Mouse (Mus musculus) hindbrain, embryonic 14.5 days (tissue): Measurements from ENCODE around the gene Gm16181. TPM values are rescaled to one million over a fixed set of nuclear protein-coding genes. Genes with fewer than 3 reads are reported as not detected.

Experiments used
- ATAC-seq: fragments of 200-750 bp; cut with Nextera tagmentation; 2 replicates; pipeline ENCODE4 v1.8.0; 2017; ENCODE audit warnings: moderate number of reproducible peaks, mild to moderate bottlenecking, moderate TSS enrichment, moderate library complexity; ENCODE audit not compliant: low FRiP score
- DNase-seq: peaks from one replicate; pipeline ENCODE4 v3.0.0-alpha.2; 2015; ENCODE audit warnings: low spot score
- H3K27ac ChIP-seq: fragments of 300-500 bp; sonication (generic); 2 replicates; pipeline ENCODE4 v1.5.1; 2014; ENCODE audit warnings: mild to moderate bottlenecking, moderate library complexity
- H3K27me3 ChIP-seq: fragments of 300-500 bp; sonication (generic); 2 replicates; pipeline ENCODE4 v1.6.1; 2014; ENCODE audit warnings: mild to moderate bottlenecking, low read length, mixed read lengths; ENCODE audit not compliant: control insufficient read depth, insufficient read depth
- H3K36me3 ChIP-seq: fragments of 300-500 bp; sonication (generic); replicated peaks from 2 replicates; pipeline ENCODE4 v1.6.1; 2014; ENCODE audit not compliant: control insufficient read depth, insufficient read depth
- H3K4me1 ChIP-seq: fragments of 300-500 bp; sonication (generic); replicated peaks from 2 replicates; pipeline ENCODE4 v1.6.1; 2014; ENCODE audit warnings: antibody characterized with exemption, low read length, mixed read lengths; ENCODE audit not compliant: control insufficient read depth, insufficient read depth
- H3K4me2 ChIP-seq: fragments of 300-500 bp; sonication (generic); replicated peaks from 2 replicates; pipeline ENCODE4 v1.6.1; 2014; ENCODE audit warnings: mild to moderate bottlenecking, moderate library complexity
- H3K4me3 ChIP-seq: fragments of 300-500 bp; sonication (generic); replicated peaks from 2 replicates; pipeline ENCODE4 v1.5.1; 2014; ENCODE audit warnings: mild to moderate bottlenecking, low read length
- H3K9ac ChIP-seq: fragments of 300-500 bp; sonication (generic); 2 replicates; pipeline ENCODE4 v1.6.1; 2014
- H3K9me3 ChIP-seq: fragments of 300-500 bp; sonication (generic); 2 replicates; pipeline ENCODE4 v1.6.1; 2016; ENCODE audit warnings: low read length; ENCODE audit not compliant: control insufficient read depth
- WGBS: fragments of 180-500 bp; shearing (Covaris S2); extraction: QIAGEN DNeasy Blood & Tissue Kit; methylation state at CpG from one replicate; pipeline ENCODE4 v1.1.7; 2014; 5-methylcytosine and 5-hydroxymethylcytosine counted together
- polyA plus RNA-seq: library from polyadenylated mRNA; unstranded; fragments of >200 nt; fragmentation: Nextera tagmentation; extraction: Ambion mirVana; gene quantifications from 2 replicates; pipeline ENCODE4 v1.2.1, GENCODE M21; 2014

Gene Gm16181
- polyA plus RNA-seq, 1 experiment from 2014 or later = not detected

DNA sequence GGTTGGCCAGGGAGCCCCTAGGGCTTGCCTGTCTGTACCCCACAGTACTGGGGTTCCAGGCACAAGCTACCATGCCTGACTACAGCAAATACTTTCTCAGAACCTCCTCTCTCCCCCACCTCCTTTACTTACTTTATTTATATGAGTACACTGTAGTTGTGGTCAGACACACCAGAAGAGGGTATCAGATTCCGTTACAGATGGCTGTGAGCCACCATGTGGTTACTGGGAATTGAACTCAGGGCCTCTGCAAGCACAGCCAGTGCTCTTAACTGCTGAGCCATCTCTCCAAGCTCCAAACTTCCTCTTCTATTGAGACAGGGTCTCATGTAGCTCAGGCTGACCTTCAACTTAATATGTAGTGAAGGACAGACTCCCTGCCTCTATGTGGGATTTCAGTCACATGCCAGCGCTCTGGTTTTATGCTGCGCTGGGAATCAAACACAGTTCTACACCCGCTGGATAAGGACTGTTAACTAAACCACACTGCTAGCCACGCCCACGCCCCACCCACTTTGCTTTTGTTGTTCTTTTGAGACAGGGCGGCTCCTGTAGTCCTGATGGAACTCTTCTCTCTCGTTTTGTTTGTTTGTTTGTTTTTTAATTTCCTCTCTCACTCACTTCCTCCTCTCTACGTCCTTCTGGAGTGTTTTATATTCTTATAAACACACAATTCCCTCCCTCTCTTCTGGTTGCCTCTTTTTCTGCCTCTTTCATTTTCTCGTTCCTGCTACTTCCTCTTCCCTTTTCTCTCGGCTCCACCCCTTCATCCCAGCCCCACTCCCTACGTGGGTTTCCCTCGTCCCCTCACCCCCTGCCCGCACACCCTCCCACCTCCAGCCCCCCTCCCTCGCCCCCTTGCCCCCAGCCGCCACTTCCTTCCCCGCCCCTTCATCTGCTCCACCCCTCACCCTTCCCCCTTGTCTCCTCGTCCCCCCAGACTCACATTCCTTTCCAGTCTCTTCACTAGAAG lies 34.7 kb upstream of the Gm16181 start:
- WGBS = 2% methylated on average over 18 of the region's 18 CpGs
- no peaks in the 10 kb centered on the region for H3K36me3 ChIP-seq
- H3K4me2 ChIP-seq = peak overlapping the region; percentile 53
- no peak for ATAC-seq
- H3K9ac ChIP-seq = peak overlapping the region; percentile 37
- H3K4me3 ChIP-seq = peak overlapping the region; percentile 27
- H3K4me1 ChIP-seq = peaks cover 11% of the 10 kb centered on the region; the same call in 1 of the 2 replicates
- H3K27me3 ChIP-seq = no peaks in the 10 kb centered on the region
- H3K9me3 ChIP-seq = no peaks in the 10 kb centered on the region
- H3K27ac ChIP-seq = 0 out of 2 replicates have a peak overlapping the region, but pooled peaks have one; percentile 15
- DNase-seq = peak; percentile 33

DNA sequence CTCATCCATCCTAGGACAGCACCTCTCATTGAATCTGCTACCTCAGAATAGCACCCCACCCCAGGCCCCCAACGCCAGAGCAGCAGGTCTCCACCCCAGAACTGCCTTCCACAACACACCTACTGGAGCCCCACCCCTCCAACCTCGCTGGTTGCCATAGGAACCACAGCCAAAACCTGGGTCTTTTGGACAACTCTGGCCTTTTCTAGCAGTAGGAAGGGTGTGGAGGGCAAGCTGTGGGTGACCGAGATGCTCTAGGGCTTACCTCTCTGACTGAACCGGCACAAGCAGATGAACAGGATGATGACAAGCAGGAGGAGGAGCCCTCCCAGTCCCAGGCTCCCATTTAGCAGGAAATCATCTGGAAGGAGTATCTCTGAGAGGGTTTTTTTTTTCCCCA lies 34.0 kb upstream of the Gm16181 start:
- Histone ChIP-seq H3K36me3 (no peaks in the 10 kb centered on the region), H3K4me3 (no peak overlapping the region), H3K4me2 (peak overlapping the region; percentile 53), H3K27ac (0 out of 2 replicates have a peak overlapping the region, but pooled peaks have one; percentile 3), H3K4me1 (peaks cover 11% of the 10 kb centered on the region; the same call in 1 of the 2 replicates), H3K9me3 (no peaks in the 10 kb centered on the region), H3K27me3 (no peaks in the 10 kb centered on the region), H3K9ac (no peak overlapping the region)
- ATAC-seq (no peak), DNase-seq (no peak)
- 0% methylated on average over 4 of the region's 4 CpGs for WGBS

DNA sequence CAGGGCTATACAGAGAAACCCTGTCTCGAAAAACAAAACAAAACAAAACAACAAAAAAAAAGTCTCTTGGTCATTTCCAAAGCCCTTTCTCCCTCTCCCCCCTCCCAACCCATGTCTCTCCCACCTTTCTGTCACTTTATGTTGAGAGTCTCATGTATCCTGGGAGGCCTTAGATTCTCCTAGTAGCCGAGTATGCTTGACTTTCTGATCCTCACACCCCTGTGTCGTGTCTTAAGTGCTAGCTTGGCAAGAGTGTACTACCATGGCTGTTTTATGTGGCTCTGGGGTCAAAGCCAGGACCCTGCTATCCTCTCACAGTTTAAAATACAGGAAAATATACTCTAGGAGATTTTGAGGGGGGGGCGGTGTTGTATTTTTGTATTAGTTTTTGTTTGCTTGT lies 33.3 kb upstream of the Gm16181 start:
- no peak for DNase-seq
- no peaks in the 10 kb centered on the region for H3K36me3 ChIP-seq
- H3K27ac ChIP-seq = no peak overlapping the region
- no peak overlapping the region for H3K9ac ChIP-seq
- no peak overlapping the region for H3K4me2 ChIP-seq
- peaks cover 11% of the 10 kb centered on the region; the same call in 1 of the 2 replicates for H3K4me1 ChIP-seq
- no peaks in the 10 kb centered on the region for H3K9me3 ChIP-seq
- no peak overlapping the region for H3K4me3 ChIP-seq
- H3K27me3 ChIP-seq = no peaks in the 10 kb centered on the region
- ATAC-seq = no peak
- 77% methylated on average over 4 of the region's 4 CpGs for WGBS

DNA sequence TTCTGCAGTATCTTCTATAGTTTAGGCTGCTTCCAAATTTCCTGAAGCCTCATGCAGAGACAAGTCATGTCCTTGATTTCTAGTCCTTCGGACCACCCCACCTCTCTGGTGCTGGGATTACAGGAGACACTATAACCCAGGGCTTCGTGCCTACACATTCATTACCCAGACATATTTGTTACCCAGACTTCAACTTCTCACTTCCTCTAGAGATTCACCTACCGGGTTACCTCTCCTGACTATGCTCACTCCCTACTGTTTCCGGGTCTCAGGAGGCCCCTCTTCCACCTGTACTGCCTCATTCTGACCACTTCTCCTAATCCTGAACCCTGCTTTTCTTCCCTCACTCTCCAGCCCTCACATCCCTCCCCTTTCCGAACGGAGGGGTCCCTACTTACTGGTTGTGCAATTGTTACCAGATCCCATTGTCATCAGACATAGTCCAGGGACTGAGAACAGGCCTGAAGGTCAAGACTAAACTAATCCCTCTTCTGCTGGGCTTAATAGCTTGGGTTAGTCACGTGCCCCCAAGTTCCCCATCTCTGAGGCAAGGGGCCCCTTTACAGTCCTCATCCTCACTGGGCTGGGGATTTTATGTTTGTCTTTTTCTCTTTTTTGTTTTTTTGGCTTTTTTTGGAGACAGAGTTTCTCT lies 32.5 kb upstream of the Gm16181 start, which contains the start of gene Lst1:
TSS of gene Lst1 (minus strand) at position 481 of the 652 bp plus-strand sequence.
- no peaks in the 10 kb centered on the region for H3K36me3 ChIP-seq
- no peak within 1 kb of the TSS for H3K4me3 ChIP-seq

DNA sequence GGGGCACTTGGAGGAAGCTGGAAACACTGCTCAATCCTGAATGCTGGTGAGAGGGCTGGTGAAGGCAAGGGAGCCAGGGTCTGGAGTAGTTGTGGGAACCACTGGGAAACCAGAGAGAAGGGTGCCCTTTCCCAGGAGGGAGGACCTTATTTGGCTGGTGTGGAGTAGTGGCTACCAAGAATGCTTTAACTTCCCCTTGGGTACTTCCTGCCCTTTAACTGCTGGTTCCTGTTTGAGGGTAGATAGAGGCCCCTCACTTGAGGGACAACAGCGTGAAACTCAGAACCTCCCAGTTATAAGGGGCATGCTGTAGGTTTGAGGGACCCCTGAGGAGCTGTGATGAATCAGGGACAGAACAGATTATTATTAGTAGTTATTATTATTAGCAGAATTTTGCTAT lies 31.4 kb upstream of the Gm16181 start:
- H3K27ac ChIP-seq = no peak overlapping the region
- no peaks in the 10 kb centered on the region for H3K9me3 ChIP-seq
- DNase-seq = no peak
- no peaks in the 10 kb centered on the region; the same call in 1 of the 2 replicates for H3K27me3 ChIP-seq
- ATAC-seq = no peak
- H3K4me1 ChIP-seq = peaks cover 11% of the 10 kb centered on the region; the same call in 1 of the 2 replicates
- H3K9ac ChIP-seq = no peak overlapping the region
- H3K36me3 ChIP-seq = no peaks in the 10 kb centered on the region
- no peak overlapping the region for H3K4me2 ChIP-seq
- H3K4me3 ChIP-seq = no peak overlapping the region
- 61% methylated on average over 1 of the region's 1 CpGs for WGBS

More for the DNA sequence above, 32.5 kb upstream of the Gm16181 start, which contains the start of gene Lst1:
- WGBS = 76% methylated on average over 7 of the region's 7 CpGs
- Histone ChIP-seq H3K4me2 (no peak within 1 kb of the TSS), H3K9ac (no peak within 1 kb of the TSS), H3K9me3 (no peaks in the 10 kb centered on the region), H3K27me3 (no peaks in the 10 kb centered on the region), H3K4me1 (peaks cover 11% of the 10 kb centered on the region; the same call in 1 of the 2 replicates), H3K27ac (no peak within 1 kb of the TSS)
- DNase-seq (no peak), ATAC-seq (no peak)

DNA sequence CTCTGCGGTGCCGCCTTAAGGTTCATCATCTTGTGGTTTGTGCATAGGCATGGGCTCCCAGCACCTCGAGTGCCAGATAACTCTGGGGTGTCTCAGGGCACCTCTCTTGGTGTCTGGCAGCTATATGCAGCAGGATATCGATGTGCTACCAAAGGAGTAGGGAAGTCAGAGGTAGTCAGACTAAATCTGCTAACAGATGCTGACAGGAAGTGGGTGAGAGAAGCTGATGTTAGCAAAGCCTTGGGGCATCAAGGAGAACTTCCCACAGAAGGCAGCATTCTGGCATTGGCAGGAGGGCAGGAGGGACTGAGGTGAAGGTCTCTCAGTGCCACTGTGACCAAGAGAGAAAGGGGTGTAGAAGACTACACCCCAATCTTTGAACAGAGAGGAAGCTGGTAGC lies 30.5 kb upstream of the Gm16181 start:
- no peak overlapping the region for H3K9ac ChIP-seq
- ATAC-seq (no peak), DNase-seq (no peak)
- no peaks in the 10 kb centered on the region for H3K9me3 ChIP-seq
- H3K27me3 ChIP-seq = peaks cover 6% of the 10 kb centered on the region
- H3K4me3 ChIP-seq = no peak overlapping the region
- H3K27ac ChIP-seq = no peak overlapping the region
- no peaks in the 10 kb centered on the region for H3K36me3 ChIP-seq
- WGBS = 80% methylated on average over 4 of the region's 4 CpGs
- peaks cover 11% of the 10 kb centered on the region; the same call in 1 of the 2 replicates for H3K4me1 ChIP-seq
- no peak overlapping the region for H3K4me2 ChIP-seq

DNA sequence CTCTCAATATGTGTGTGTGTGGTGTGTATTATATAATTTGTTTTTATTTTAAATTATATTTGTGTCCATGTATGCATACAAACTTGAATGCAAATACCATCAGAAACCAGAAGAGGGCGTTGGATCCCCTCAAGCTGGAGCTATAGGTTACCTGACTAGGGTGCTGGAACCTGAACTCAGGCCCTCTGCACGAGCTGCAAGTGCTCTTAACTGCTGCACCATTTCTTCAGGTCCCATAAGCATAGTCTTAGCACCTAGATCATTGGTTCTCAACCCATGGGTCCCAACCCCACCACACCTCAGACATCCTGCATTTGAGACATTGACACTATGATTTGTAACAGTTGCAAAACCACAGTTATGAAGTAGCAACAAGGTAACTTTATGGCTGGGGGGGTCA lies 28.9 kb upstream of the Gm16181 start:
- Histone ChIP-seq H3K9me3 (no peaks in the 10 kb centered on the region), H3K27me3 (peaks cover 22% of the 10 kb centered on the region), H3K27ac (no peak overlapping the region), H3K4me3 (no peak overlapping the region), H3K9ac (no peak overlapping the region), H3K36me3 (no peaks in the 10 kb centered on the region), H3K4me1 (peaks cover 10% of the 10 kb centered on the region; the same call in 1 of the 2 replicates), H3K4me2 (no peak overlapping the region)
- WGBS = 61% methylated on average over 2 of the region's 2 CpGs
- ATAC-seq = no peak
- no peak for DNase-seq

DNA sequence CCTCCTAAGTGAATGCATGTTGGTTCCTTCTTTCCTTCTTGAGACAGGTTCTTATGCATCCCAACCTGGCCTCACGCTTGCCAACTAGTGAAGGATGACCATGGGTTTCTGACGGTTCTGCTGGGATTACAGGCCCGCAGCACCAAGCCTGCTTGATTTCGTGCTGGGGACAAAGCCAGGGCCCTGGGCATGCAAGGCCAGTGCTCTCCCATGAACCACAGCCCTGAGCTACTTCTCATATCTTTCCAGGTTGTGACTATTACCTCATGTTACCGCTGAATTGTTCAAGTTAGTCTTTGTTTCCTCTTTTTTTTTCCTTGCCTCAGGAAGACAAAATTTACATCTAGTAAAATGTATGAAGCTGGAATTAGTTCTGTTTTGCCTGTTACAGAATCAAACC lies 27.7 kb upstream of the Gm16181 start:
- Histone ChIP-seq H3K36me3 (no peaks in the 10 kb centered on the region), H3K27me3 (peaks cover 27% of the 10 kb centered on the region), H3K4me3 (no peak overlapping the region), H3K4me1 (peaks cover 9% of the 10 kb centered on the region; the same call in 1 of the 2 replicates), H3K9ac (no peak overlapping the region), H3K4me2 (no peak overlapping the region), H3K9me3 (no peaks in the 10 kb centered on the region), H3K27ac (no peak overlapping the region)
- WGBS = 87% methylated on average over 5 of the region's 5 CpGs
- ATAC-seq (no peak), DNase-seq (no peak)
